Mouse (Mus musculus): ENCODE measurements around the gene Ppp2r5e. TPM values are rescaled to one million over a fixed set of nuclear protein-coding genes. Genes with fewer than 3 reads are reported as not detected.

Gene Ppp2r5e
- polyA plus RNA-seq, 1 experiment from 2014 or later = 15.3 TPM

- Histone ChIP-seq H3K4me1 (ENCODE audit: control insufficient read depth, insufficient read depth, low read length) (peaks cover 14% of the 10 kb centered on the region), H3K4me3 (ENCODE audit: low read depth, low read length) (no peak overlapping the region), H3K27ac (replicated peaks; ENCODE audit: low read depth, low read length) (no peak overlapping the region), H3K9ac (ENCODE audit: low read depth, low read length) (no peak overlapping the region), H3K36me3 (ENCODE audit: control insufficient read depth, insufficient read depth, low read length) (no peaks in the 10 kb centered on the region), H3K27me3 (replicated peaks; ENCODE audit: control insufficient read depth, insufficient read depth, low read length) (no peaks in the 10 kb centered on the region), H3K4me2 (ENCODE audit: low read depth, low read length) (no peak overlapping the region), H3K9me3 (ENCODE audit: control insufficient read depth, low read length) (no peaks in the 10 kb centered on the region)
- WGBS = 89% methylated on average over 5 of the region's 5 CpGs
- ATAC-seq (ENCODE audit: low read depth) (no peak), DNase-seq (ENCODE audit: low spot score) (no peak)
Measured at GRCm38 (mm10) chr12:75540621-75541171, 55.3 kb downstream of the Ppp2r5e start.

GRCm38 (mm10) chr12:75539228-75539627, 56.8 kb downstream of the Ppp2r5e start:
- 77% methylated on average over 3 of the region's 3 CpGs for WGBS
- no peak overlapping the region for H3K4me2 ChIP-seq (ENCODE audit: low read depth, low read length)
- ATAC-seq (ENCODE audit: low read depth) = no peak

GRCm38 (mm10) chr12:75537673-75538423, 58.2 kb downstream of the Ppp2r5e start:
- no peak overlapping the region for H3K4me3 ChIP-seq (ENCODE audit: low read depth, low read length)
- no peaks in the 10 kb centered on the region for H3K27me3 ChIP-seq (replicated peaks; ENCODE audit: control insufficient read depth, insufficient read depth, low read length)
- H3K36me3 ChIP-seq (ENCODE audit: control insufficient read depth, insufficient read depth, low read length) = no peaks in the 10 kb centered on the region
- ATAC-seq (ENCODE audit: low read depth) (no peak), DNase-seq (ENCODE audit: low spot score) (no peak)
- no peak overlapping the region for H3K4me2 ChIP-seq (ENCODE audit: low read depth, low read length)
- peaks cover 14% of the 10 kb centered on the region for H3K4me1 ChIP-seq (ENCODE audit: control insufficient read depth, insufficient read depth, low read length)
- WGBS = 72% methylated on average over 6 of the region's 6 CpGs
- H3K9ac ChIP-seq (ENCODE audit: low read depth, low read length) = no peak overlapping the region
- H3K27ac ChIP-seq (replicated peaks; ENCODE audit: low read depth, low read length) = no peak overlapping the region
- H3K9me3 ChIP-seq (ENCODE audit: control insufficient read depth, low read length) = no peaks in the 10 kb centered on the region

More at GRCm38 (mm10) chr12:75539228-75539627, 56.8 kb downstream of the Ppp2r5e start:
- H3K9me3 ChIP-seq (ENCODE audit: control insufficient read depth, low read length) = no peaks in the 10 kb centered on the region
- H3K4me1 ChIP-seq (ENCODE audit: control insufficient read depth, insufficient read depth, low read length) = peaks cover 14% of the 10 kb centered on the region
- no peak overlapping the region for H3K4me3 ChIP-seq (ENCODE audit: low read depth, low read length)
- H3K27ac ChIP-seq (replicated peaks; ENCODE audit: low read depth, low read length) = no peak overlapping the region
- H3K27me3 ChIP-seq (replicated peaks; ENCODE audit: control insufficient read depth, insufficient read depth, low read length) = no peaks in the 10 kb centered on the region
- DNase-seq (ENCODE audit: low spot score) = no peak
- H3K9ac ChIP-seq (ENCODE audit: low read depth, low read length) = no peak overlapping the region
- H3K36me3 ChIP-seq (ENCODE audit: control insufficient read depth, insufficient read depth, low read length) = no peaks in the 10 kb centered on the region

GRCm38 (mm10) chr12:75537019-75537672, 58.9 kb downstream of the Ppp2r5e start:
- Histone ChIP-seq H3K4me1 (ENCODE audit: control insufficient read depth, insufficient read depth, low read length) (peaks cover 14% of the 10 kb centered on the region), H3K36me3 (ENCODE audit: control insufficient read depth, insufficient read depth, low read length) (no peaks in the 10 kb centered on the region), H3K4me2 (ENCODE audit: low read depth, low read length) (no peak overlapping the region), H3K9ac (ENCODE audit: low read depth, low read length) (no peak overlapping the region), H3K4me3 (ENCODE audit: low read depth, low read length) (no peak overlapping the region), H3K9me3 (ENCODE audit: control insufficient read depth, low read length) (no peaks in the 10 kb centered on the region), H3K27ac (replicated peaks; ENCODE audit: low read depth, low read length) (no peak overlapping the region), H3K27me3 (replicated peaks; ENCODE audit: control insufficient read depth, insufficient read depth, low read length) (no peaks in the 10 kb centered on the region)
- WGBS = 47% methylated on average over 7 of the region's 7 CpGs
- no peak for DNase-seq (ENCODE audit: low spot score)
- no peak for ATAC-seq (ENCODE audit: low read depth)

GRCm38 (mm10) chr12:75536566-75536965, 59.5 kb downstream of the Ppp2r5e start:
- ATAC-seq (ENCODE audit: low read depth) (no peak), DNase-seq (ENCODE audit: low spot score) (no peak)
- H3K27ac ChIP-seq (replicated peaks; ENCODE audit: low read depth, low read length) = no peak overlapping the region
- no peak overlapping the region for H3K4me2 ChIP-seq (ENCODE audit: low read depth, low read length)
- no peaks in the 10 kb centered on the region for H3K27me3 ChIP-seq (replicated peaks; ENCODE audit: control insufficient read depth, insufficient read depth, low read length)
- 80% methylated on average over 7 of the region's 7 CpGs for WGBS
- peaks cover 14% of the 10 kb centered on the region for H3K4me1 ChIP-seq (ENCODE audit: control insufficient read depth, insufficient read depth, low read length)
- no peak overlapping the region for H3K4me3 ChIP-seq (ENCODE audit: low read depth, low read length)
- H3K9me3 ChIP-seq (ENCODE audit: control insufficient read depth, low read length) = no peaks in the 10 kb centered on the region
- H3K36me3 ChIP-seq (ENCODE audit: control insufficient read depth, insufficient read depth, low read length) = no peaks in the 10 kb centered on the region
- H3K9ac ChIP-seq (ENCODE audit: low read depth, low read length) = no peak overlapping the region

GRCm38 (mm10) chr12:75533145-75533544, 62.9 kb downstream of the Ppp2r5e start:
- ATAC-seq (ENCODE audit: low read depth) = no peak
- DNase-seq (ENCODE audit: low spot score) = no peak
- Histone ChIP-seq H3K4me2 (ENCODE audit: low read depth, low read length) (no peak overlapping the region), H3K4me1 (ENCODE audit: control insufficient read depth, insufficient read depth, low read length) (peaks cover 34% of the 10 kb centered on the region), H3K27me3 (replicated peaks; ENCODE audit: control insufficient read depth, insufficient read depth, low read length) (no peaks in the 10 kb centered on the region), H3K9me3 (ENCODE audit: control insufficient read depth, low read length) (no peaks in the 10 kb centered on the region), H3K4me3 (ENCODE audit: low read depth, low read length) (no peak overlapping the region), H3K27ac (replicated peaks; ENCODE audit: low read depth, low read length) (no peak overlapping the region), H3K9ac (ENCODE audit: low read depth, low read length) (no peak overlapping the region), H3K36me3 (ENCODE audit: control insufficient read depth, insufficient read depth, low read length) (no peaks in the 10 kb centered on the region)

- H3K36me3 ChIP-seq (ENCODE audit: control insufficient read depth, insufficient read depth, low read length) = no peaks in the 10 kb centered on the region
- H3K4me3 ChIP-seq (ENCODE audit: low read depth, low read length) = no peak overlapping the region
- WGBS = 80% methylated on average over 2 of the region's 2 CpGs
- H3K9ac ChIP-seq (ENCODE audit: low read depth, low read length) = no peak overlapping the region
- DNase-seq (ENCODE audit: low spot score) (no peak), ATAC-seq (ENCODE audit: low read depth) (no peak)
- peaks cover 22% of the 10 kb centered on the region; the same call in 1 of the 2 replicates for H3K4me1 ChIP-seq (ENCODE audit: control insufficient read depth, insufficient read depth, low read length)
- H3K27me3 ChIP-seq (replicated peaks; ENCODE audit: control insufficient read depth, insufficient read depth, low read length) = no peaks in the 10 kb centered on the region
- no peaks in the 10 kb centered on the region for H3K9me3 ChIP-seq (ENCODE audit: control insufficient read depth, low read length)
- no peak overlapping the region for H3K27ac ChIP-seq (replicated peaks; ENCODE audit: low read depth, low read length)
- H3K4me2 ChIP-seq (ENCODE audit: low read depth, low read length) = no peak overlapping the region
Measured at GRCm38 (mm10) chr12:75531895-75532294, 64.2 kb downstream of the Ppp2r5e start.

GRCm38 (mm10) chr12:75528857-75529808, 66.9 kb downstream of the Ppp2r5e start:
- H3K36me3 ChIP-seq (ENCODE audit: control insufficient read depth, insufficient read depth, low read length) = no peaks in the 10 kb centered on the region
- no peaks in the 10 kb centered on the region for H3K9me3 ChIP-seq (ENCODE audit: control insufficient read depth, low read length)
- H3K4me2 ChIP-seq (ENCODE audit: low read depth, low read length) = no peak overlapping the region
- DNase-seq (ENCODE audit: low spot score) = peak; percentile 60
- peaks cover 21% of the 10 kb centered on the region; the same call in 1 of the 2 replicates for H3K4me1 ChIP-seq (ENCODE audit: control insufficient read depth, insufficient read depth, low read length)
- no peak for ATAC-seq (ENCODE audit: low read depth)
- no peak overlapping the region for H3K4me3 ChIP-seq (ENCODE audit: low read depth, low read length)
- no peak overlapping the region; the same call in 1 of the 2 replicates for H3K27ac ChIP-seq (replicated peaks; ENCODE audit: low read depth, low read length)
- 65% methylated on average over 7 of the region's 7 CpGs for WGBS
- no peak overlapping the region for H3K9ac ChIP-seq (ENCODE audit: low read depth, low read length)
- no peaks in the 10 kb centered on the region for H3K27me3 ChIP-seq (replicated peaks; ENCODE audit: control insufficient read depth, insufficient read depth, low read length)
